Mouse (Mus musculus): ENCODE measurements around the gene Adgrv1. TPM values are rescaled to one million over a fixed set of nuclear protein-coding genes. Genes with fewer than 3 reads are reported as not detected.

The Adgrv1 gene
- polyA plus RNA-seq, 1 experiment from 2014 or later, result 0.86 TPM

GRCm38 (mm10) chr13:81300851-81301250, 332.1 kb downstream of the Adgrv1 start:
- Histone ChIP-seq H3K9ac (ENCODE audit: low read length) (no peak overlapping the region), H3K36me3 (ENCODE audit: control insufficient read depth, insufficient read depth, low read length) (no peaks in the 10 kb centered on the region), H3K4me1 (ENCODE audit: control insufficient read depth in 2 of 2, insufficient read depth in 2 of 2, low read length in 2 of 2) (no peaks in the 10 kb centered on the region), H3K27ac (replicated peaks in 1 of 2; ENCODE audit: control insufficient read depth in 1 of 2, insufficient read depth in 1 of 2, low read depth in 2 of 2, low read length in 2 of 2) (no peak overlapping the region), H3K9me3 (ENCODE audit: control insufficient read depth, low read length) (no peaks in the 10 kb centered on the region), H3K4me3 (ENCODE audit: control insufficient read depth in 1 of 2, insufficient read depth in 1 of 2, low read depth in 1 of 2, low read length in 2 of 2) (no peak overlapping the region), H3K27me3 (ENCODE audit: control insufficient read depth, insufficient read depth, low read length) (no peaks in the 10 kb centered on the region), H3K4me2 (ENCODE audit: low read length) (no peak overlapping the region)
- WGBS, result 76% methylated on average over 1 of the region's 1 CpGs
- ATAC-seq (ENCODE audit: insufficient number of reproducible peaks, insufficient read depth, low FRiP score, low read depth), result no peak

DNA sequence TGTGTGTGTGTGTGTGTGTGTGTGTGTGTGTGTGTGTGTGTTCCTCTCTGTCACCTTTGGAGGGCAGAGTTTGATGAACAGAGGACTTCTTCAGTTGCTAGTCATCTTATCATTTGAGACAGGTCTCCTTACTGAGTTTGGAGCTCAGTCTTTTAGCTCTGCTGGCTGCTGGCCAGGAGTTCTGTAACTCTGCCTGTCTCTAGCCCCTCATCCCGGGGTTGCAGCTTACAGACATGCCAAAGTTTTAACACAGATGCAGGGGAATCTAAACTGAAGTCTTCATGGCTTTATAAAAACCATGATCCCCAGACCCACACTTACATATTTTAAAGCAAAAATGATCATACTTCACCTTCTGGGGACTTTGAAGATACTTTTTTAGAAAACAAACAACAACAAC, 338.8 kb downstream of the Adgrv1 start:
- 29% methylated on average over 1 of the region's 1 CpGs for WGBS

DNA sequence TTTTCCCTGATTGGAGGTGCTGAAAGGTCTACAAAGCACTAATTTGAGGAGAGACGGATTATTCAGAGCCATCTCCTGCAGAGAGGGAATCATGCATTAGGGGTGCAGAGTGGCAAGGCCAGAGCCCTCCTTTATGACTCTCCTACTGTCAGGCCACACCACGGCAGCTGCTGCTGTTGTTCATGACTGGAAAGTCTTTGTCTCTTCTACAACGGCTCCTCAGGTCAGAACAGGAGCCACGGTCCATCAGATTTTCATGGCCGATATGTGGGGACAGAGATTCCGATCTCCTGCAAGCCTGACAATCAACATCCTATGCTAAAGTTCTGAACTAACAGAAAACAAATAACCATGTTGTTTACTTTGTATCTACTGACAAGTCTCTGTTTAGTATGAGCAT, 350.8 kb downstream of the Adgrv1 start:
- H3K36me3 ChIP-seq (ENCODE audit: control insufficient read depth, insufficient read depth, low read length), result no peaks in the 10 kb centered on the region
- 75% methylated on average over 6 of the region's 6 CpGs for WGBS

More for the DNA sequence above, 338.8 kb downstream of the Adgrv1 start:
- Histone ChIP-seq H3K9ac (ENCODE audit: low read length) (no peak overlapping the region), H3K36me3 (ENCODE audit: control insufficient read depth, insufficient read depth, low read length) (no peaks in the 10 kb centered on the region), H3K9me3 (ENCODE audit: control insufficient read depth, low read length) (no peaks in the 10 kb centered on the region), H3K27ac (replicated peaks in 1 of 2; ENCODE audit: control insufficient read depth in 1 of 2, insufficient read depth in 1 of 2, low read depth in 2 of 2, low read length in 2 of 2) (no peak overlapping the region), H3K27me3 (ENCODE audit: control insufficient read depth, insufficient read depth, low read length) (no peaks in the 10 kb centered on the region), H3K4me1 (ENCODE audit: control insufficient read depth in 2 of 2, insufficient read depth in 2 of 2, low read length in 2 of 2) (no peaks in the 10 kb centered on the region), H3K4me3 (ENCODE audit: control insufficient read depth in 1 of 2, insufficient read depth in 1 of 2, low read depth in 1 of 2, low read length in 2 of 2) (no peak overlapping the region), H3K4me2 (ENCODE audit: low read length) (no peak overlapping the region)
- no peak for ATAC-seq (ENCODE audit: insufficient number of reproducible peaks, insufficient read depth, low FRiP score, low read depth)

DNA sequence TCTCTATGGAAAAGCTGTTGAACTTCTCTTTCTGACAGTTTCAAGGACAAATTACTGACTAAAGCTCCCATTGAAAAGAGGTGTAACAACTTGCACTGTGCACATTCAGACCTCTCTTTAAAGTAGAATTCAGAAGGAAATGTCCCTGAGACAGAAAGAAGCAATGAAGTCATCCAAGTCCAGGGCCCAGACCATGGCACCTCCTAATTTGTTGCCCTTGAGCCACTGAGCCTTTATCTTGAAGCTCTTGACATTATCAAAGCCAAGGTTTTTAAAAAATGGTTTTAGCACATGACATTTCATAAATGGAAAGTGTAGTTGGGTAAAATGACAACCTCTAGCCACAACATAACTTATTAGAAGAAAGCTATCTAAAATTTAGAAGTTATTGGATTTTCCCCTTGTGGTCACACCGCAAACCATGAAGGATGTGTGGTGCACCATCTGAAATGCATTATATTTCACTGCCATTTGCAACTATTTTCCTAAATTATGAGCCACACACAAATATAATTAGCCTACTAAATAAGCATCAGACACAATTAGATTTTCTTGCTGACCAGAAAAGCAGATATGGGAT, 352.2 kb downstream of the Adgrv1 start:
- no peak for ATAC-seq (ENCODE audit: insufficient number of reproducible peaks, insufficient read depth, low FRiP score, low read depth)
- no peak overlapping the region for H3K9ac ChIP-seq (ENCODE audit: low read length)
- H3K27ac ChIP-seq (replicated peaks in 1 of 2; ENCODE audit: control insufficient read depth in 1 of 2, insufficient read depth in 1 of 2, low read depth in 2 of 2, low read length in 2 of 2), result no peak overlapping the region
- no peaks in the 10 kb centered on the region for H3K9me3 ChIP-seq (ENCODE audit: control insufficient read depth, low read length)
- 97% methylated on average over 1 of the region's 1 CpGs for WGBS
- H3K4me1 ChIP-seq (ENCODE audit: control insufficient read depth in 2 of 2, insufficient read depth in 2 of 2, low read length in 2 of 2), result no peaks in the 10 kb centered on the region
- H3K36me3 ChIP-seq (ENCODE audit: control insufficient read depth, insufficient read depth, low read length), result no peaks in the 10 kb centered on the region
- no peaks in the 10 kb centered on the region for H3K27me3 ChIP-seq (ENCODE audit: control insufficient read depth, insufficient read depth, low read length)
- no peak overlapping the region for H3K4me3 ChIP-seq (ENCODE audit: control insufficient read depth in 1 of 2, insufficient read depth in 1 of 2, low read depth in 1 of 2, low read length in 2 of 2)
- no peak overlapping the region for H3K4me2 ChIP-seq (ENCODE audit: low read length)

More for the DNA sequence above, 350.8 kb downstream of the Adgrv1 start:
- Histone ChIP-seq H3K4me1 (ENCODE audit: control insufficient read depth in 2 of 2, insufficient read depth in 2 of 2, low read length in 2 of 2) (no peaks in the 10 kb centered on the region), H3K27me3 (ENCODE audit: control insufficient read depth, insufficient read depth, low read length) (no peaks in the 10 kb centered on the region), H3K9me3 (ENCODE audit: control insufficient read depth, low read length) (no peaks in the 10 kb centered on the region), H3K9ac (ENCODE audit: low read length) (no peak overlapping the region), H3K4me2 (ENCODE audit: low read length) (no peak overlapping the region), H3K4me3 (ENCODE audit: control insufficient read depth in 1 of 2, insufficient read depth in 1 of 2, low read depth in 1 of 2, low read length in 2 of 2) (no peak overlapping the region), H3K27ac (replicated peaks in 1 of 2; ENCODE audit: control insufficient read depth in 1 of 2, insufficient read depth in 1 of 2, low read depth in 2 of 2, low read length in 2 of 2) (no peak overlapping the region)
- ATAC-seq (ENCODE audit: insufficient number of reproducible peaks, insufficient read depth, low FRiP score, low read depth), result no peak

DNA sequence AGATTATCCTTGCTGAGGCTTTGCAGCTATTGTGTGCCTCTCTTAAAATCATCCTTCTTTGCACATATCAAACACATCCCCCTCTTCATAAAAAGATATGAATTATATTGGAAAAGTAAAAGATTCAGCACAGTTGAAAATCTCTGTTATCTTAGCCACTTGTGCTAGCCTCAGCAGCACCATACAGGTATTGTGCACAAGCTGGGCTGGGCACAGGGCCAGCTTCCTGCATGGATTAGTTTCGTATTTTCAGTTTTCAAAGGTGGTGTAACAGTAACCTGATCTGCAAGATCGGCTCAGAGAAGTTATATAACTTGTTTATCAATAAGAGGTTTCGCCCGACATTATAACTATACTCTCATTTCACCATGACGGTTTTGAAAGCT, 353.6 kb downstream of the Adgrv1 start:
- H3K36me3 ChIP-seq (ENCODE audit: control insufficient read depth, insufficient read depth, low read length), result no peaks in the 10 kb centered on the region
- H3K27ac ChIP-seq (replicated peaks in 1 of 2; ENCODE audit: control insufficient read depth in 1 of 2, insufficient read depth in 1 of 2, low read depth in 2 of 2, low read length in 2 of 2), result no peak overlapping the region
- no peaks in the 10 kb centered on the region for H3K9me3 ChIP-seq (ENCODE audit: control insufficient read depth, low read length)
- H3K4me1 ChIP-seq (ENCODE audit: control insufficient read depth in 2 of 2, insufficient read depth in 2 of 2, low read length in 2 of 2), result no peaks in the 10 kb centered on the region
- ATAC-seq (ENCODE audit: insufficient number of reproducible peaks, insufficient read depth, low FRiP score, low read depth), result no peak
- H3K4me3 ChIP-seq (ENCODE audit: control insufficient read depth in 1 of 2, insufficient read depth in 1 of 2, low read depth in 1 of 2, low read length in 2 of 2), result no peak overlapping the region
- H3K4me2 ChIP-seq (ENCODE audit: low read length), result no peak overlapping the region
- no peaks in the 10 kb centered on the region for H3K27me3 ChIP-seq (ENCODE audit: control insufficient read depth, insufficient read depth, low read length)
- H3K9ac ChIP-seq (ENCODE audit: low read length), result no peak overlapping the region
- WGBS, result 72% methylated on average over 5 of the region's 5 CpGs

DNA sequence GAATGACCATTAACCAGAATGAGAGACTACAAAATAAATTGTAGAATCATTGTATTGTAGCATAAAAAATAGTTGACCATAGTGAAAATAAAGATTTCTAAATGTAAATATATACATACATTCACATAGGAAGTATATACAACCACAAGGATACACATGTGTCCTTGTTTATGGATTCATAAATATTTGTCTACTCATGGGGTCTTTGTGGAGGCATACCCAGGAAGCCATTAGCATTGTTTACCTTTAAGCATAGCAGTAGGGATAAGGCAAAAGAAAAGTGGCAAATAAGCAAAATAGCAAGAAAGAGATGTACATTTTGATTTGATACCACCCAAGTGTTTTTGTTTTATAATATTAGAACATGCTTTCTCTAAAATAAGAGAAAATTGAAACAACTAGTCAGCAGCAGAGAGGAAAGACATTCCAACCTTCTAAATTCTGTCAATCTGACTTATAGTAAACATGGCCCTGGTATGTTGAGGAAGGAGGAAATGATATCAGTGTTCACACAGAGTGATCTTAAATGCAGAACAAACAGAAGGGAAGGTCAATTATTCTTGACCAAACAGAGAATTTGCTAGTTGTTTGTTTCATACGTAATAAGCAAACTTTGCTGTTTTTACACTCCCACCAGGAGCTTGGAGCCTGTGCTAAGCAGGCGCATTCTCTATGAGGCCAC, 354.1 kb downstream of the Adgrv1 start:
- Histone ChIP-seq H3K9me3 (ENCODE audit: control insufficient read depth, low read length) (no peaks in the 10 kb centered on the region), H3K4me3 (ENCODE audit: control insufficient read depth in 1 of 2, insufficient read depth in 1 of 2, low read depth in 1 of 2, low read length in 2 of 2) (no peak overlapping the region), H3K9ac (ENCODE audit: low read length) (no peak overlapping the region), H3K36me3 (ENCODE audit: control insufficient read depth, insufficient read depth, low read length) (no peaks in the 10 kb centered on the region), H3K27ac (replicated peaks in 1 of 2; ENCODE audit: control insufficient read depth in 1 of 2, insufficient read depth in 1 of 2, low read depth in 2 of 2, low read length in 2 of 2) (no peak overlapping the region), H3K4me2 (ENCODE audit: low read length) (no peak overlapping the region), H3K27me3 (ENCODE audit: control insufficient read depth, insufficient read depth, low read length) (no peaks in the 10 kb centered on the region), H3K4me1 (ENCODE audit: control insufficient read depth in 2 of 2, insufficient read depth in 2 of 2, low read length in 2 of 2) (no peaks in the 10 kb centered on the region)
- WGBS, result 68% methylated on average over 2 of the region's 2 CpGs
- ATAC-seq (ENCODE audit: insufficient number of reproducible peaks, insufficient read depth, low FRiP score, low read depth), result no peak

DNA sequence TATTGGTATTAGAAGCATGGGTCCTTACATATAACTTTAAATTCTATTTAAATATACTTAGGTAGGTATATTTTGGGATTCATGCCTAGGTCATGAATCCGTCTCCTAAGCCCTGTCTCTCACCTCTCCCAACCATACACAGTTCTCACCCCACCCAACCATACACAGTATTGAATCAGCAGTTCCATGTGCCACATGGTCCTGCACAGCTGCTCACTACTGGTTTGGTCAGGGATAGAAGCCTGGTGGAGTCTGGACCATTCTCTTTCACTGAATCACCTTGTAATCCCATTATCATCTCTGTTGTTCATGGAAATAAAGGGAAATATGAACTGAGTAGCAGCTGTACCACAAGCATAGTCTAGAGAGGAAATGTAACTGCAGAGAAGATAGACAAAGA, 359.1 kb downstream of the Adgrv1 start:
- no peak for ATAC-seq (ENCODE audit: insufficient number of reproducible peaks, insufficient read depth, low FRiP score, low read depth)
- H3K27ac ChIP-seq (replicated peaks in 1 of 2; ENCODE audit: control insufficient read depth in 1 of 2, insufficient read depth in 1 of 2, low read depth in 2 of 2, low read length in 2 of 2), result no peak overlapping the region
- no peaks in the 10 kb centered on the region for H3K4me1 ChIP-seq (ENCODE audit: control insufficient read depth in 2 of 2, insufficient read depth in 2 of 2, low read length in 2 of 2)
- WGBS, result 79% methylated on average over 1 of the region's 1 CpGs
- H3K4me3 ChIP-seq (ENCODE audit: control insufficient read depth in 1 of 2, insufficient read depth in 1 of 2, low read depth in 1 of 2, low read length in 2 of 2), result no peak overlapping the region
- no peaks in the 10 kb centered on the region for H3K36me3 ChIP-seq (ENCODE audit: control insufficient read depth, insufficient read depth, low read length)
- H3K27me3 ChIP-seq (ENCODE audit: control insufficient read depth, insufficient read depth, low read length), result no peaks in the 10 kb centered on the region
- H3K9ac ChIP-seq (ENCODE audit: low read length), result no peak overlapping the region
- no peak overlapping the region for H3K4me2 ChIP-seq (ENCODE audit: low read length)
- no peaks in the 10 kb centered on the region for H3K9me3 ChIP-seq (ENCODE audit: control insufficient read depth, low read length)

GRCm38 (mm10) chr13:81270396-81270795, 362.6 kb downstream of the Adgrv1 start:
- Histone ChIP-seq H3K4me2 (ENCODE audit: low read length) (no peak overlapping the region), H3K36me3 (ENCODE audit: control insufficient read depth, insufficient read depth, low read length) (no peaks in the 10 kb centered on the region), H3K9ac (ENCODE audit: low read length) (no peak overlapping the region), H3K27ac (replicated peaks in 1 of 2; ENCODE audit: control insufficient read depth in 1 of 2, insufficient read depth in 1 of 2, low read depth in 2 of 2, low read length in 2 of 2) (no peak overlapping the region), H3K4me3 (ENCODE audit: control insufficient read depth in 1 of 2, insufficient read depth in 1 of 2, low read depth in 1 of 2, low read length in 2 of 2) (no peak overlapping the region), H3K27me3 (ENCODE audit: control insufficient read depth, insufficient read depth, low read length) (no peaks in the 10 kb centered on the region), H3K9me3 (ENCODE audit: control insufficient read depth, low read length) (no peaks in the 10 kb centered on the region), H3K4me1 (ENCODE audit: control insufficient read depth in 2 of 2, insufficient read depth in 2 of 2, low read length in 2 of 2) (no peaks in the 10 kb centered on the region)
- WGBS, result 70% methylated on average over 6 of the region's 6 CpGs
- no peak for ATAC-seq (ENCODE audit: insufficient number of reproducible peaks, insufficient read depth, low FRiP score, low read depth)

Data from heart, embryonic 14.5 days (tissue).